Mouse (Mus musculus) testis, adult 2 months (tissue): ENCODE data around the gene Ip6k3. TPM values are rescaled to one million over a fixed set of nuclear protein-coding genes. Genes with fewer than 3 reads are reported as not detected.

ENCODE experiments used
- H3K27ac ChIP-seq: fragments of 200-500 bp; 2 replicates; pipeline ENCODE4 v1.5.1; 2012; ENCODE audit warnings: low read depth, low read length; ENCODE audit not compliant: control insufficient read depth, insufficient read depth
- H3K27me3 ChIP-seq: fragments of 200-500 bp; 2 replicates; pipeline ENCODE4 v1.6.1; 2012; ENCODE audit warnings: mild to moderate bottlenecking, low read length, moderate library complexity; ENCODE audit not compliant: control insufficient read depth, insufficient read depth
- H3K36me3 ChIP-seq: fragments of 200-500 bp; 2 replicates; pipeline ENCODE4 v1.6.1; 2012; ENCODE audit warnings: mild to moderate bottlenecking, low read length; ENCODE audit not compliant: control insufficient read depth, insufficient read depth
- H3K4me1 ChIP-seq: fragments of 200-500 bp; 2 replicates; pipeline ENCODE4 v1.6.1; 2012; ENCODE audit warnings: low read length; ENCODE audit not compliant: control insufficient read depth, insufficient read depth
- H3K4me3 ChIP-seq: fragments of 200-500 bp; 2 replicates; pipeline ENCODE4 v1.5.1; 2012; ENCODE audit warnings: low read depth, mild to moderate bottlenecking, low read length, moderate library complexity, mixed read lengths; ENCODE audit not compliant: control insufficient read depth
- CTCF ChIP-seq: fragments of 200-500 bp; IDR thresholded peaks from 2 replicates; pipeline ENCODE4 v1.5.1; 2012; ENCODE audit warnings: low read depth, mild to moderate bottlenecking, inconsistent platforms, low read length, moderate library complexity; ENCODE audit not compliant: control insufficient read depth, insufficient read depth, insufficient replicate concordance
- POLR2A ChIP-seq: fragments of 200-500 bp; IDR thresholded peaks from 2 replicates; pipeline ENCODE4 v1.6.1; 2012; ENCODE audit warnings: low read depth, mild to moderate bottlenecking, inconsistent platforms, low read length, moderate library complexity; ENCODE audit not compliant: control insufficient read depth
- polyA plus RNA-seq: library from polyadenylated mRNA; depleted of rRNA; stranded (reverse); fragments of >200 nt; gene quantifications from 2 replicates; pipeline ENCODE4 v1.2.3, GENCODE M21; 2012

Ip6k3 gene
- polyA plus RNA-seq, 1 experiment, result 0.05 TPM

DNA sequence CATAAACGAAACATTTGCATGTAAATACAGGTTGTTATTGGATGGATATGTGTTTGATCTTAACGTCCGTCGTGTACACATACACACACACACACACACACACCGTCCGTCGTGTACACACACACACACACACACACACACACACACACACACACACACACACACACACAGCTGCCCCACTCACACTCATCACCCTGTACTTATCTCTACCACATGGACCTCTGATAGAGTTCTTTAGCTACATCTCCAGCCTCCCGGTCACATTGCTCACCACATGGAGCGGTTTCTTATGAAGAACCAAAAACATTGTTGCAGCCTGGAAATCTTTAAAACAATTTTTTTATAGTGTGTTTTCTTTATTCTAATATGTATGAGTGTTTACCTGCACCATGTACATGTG lies 33.4 kb downstream of the Ip6k3 start:
- Histone ChIP-seq H3K4me1 (peaks cover 18% of the 10 kb centered on the region), H3K4me3 (peak overlapping the region; percentile 89), H3K36me3 (no peaks in the 10 kb centered on the region), H3K27me3 (no peaks in the 10 kb centered on the region), H3K27ac (peak overlapping the region; percentile 63)
- no peak for TF ChIP-seq CTCF
- no peak for TF ChIP-seq POLR2A

DNA sequence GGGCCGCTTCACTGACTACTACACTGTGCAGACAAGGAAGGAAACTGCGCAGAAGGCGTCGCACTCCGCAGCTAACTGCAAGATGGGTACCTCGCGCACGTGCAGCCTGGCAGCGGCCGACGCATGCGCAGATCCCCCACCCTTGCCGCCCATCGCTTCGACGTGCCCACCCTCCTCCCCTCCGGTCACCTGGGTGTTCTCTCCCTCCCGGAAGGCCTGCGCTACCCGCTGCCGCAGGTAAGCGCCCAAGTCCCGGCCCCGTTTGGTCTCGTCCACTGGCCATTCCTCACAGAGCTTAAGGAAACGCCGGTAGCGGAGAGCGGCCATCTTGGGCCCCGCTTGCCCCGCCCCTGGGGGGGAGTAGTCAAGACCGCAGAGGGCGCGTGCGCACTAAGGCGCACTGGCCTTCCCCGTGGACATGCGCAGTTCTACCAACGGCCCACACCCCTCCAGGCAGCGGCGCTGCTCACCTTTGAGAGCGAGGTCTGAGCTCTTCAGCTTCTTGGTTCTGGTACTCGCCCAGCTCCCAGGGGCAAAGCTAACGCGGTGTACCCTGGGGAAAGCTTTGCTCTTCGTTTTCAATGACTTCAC lies 33.9 kb downstream of the Ip6k3 start, which contains the start of gene Uqcc2:
Uqcc2 (minus strand) TSS at position 366 of the 591 bp plus-strand sequence.
- Histone ChIP-seq H3K27ac (peak within 1 kb of the TSS; percentile 93), H3K4me1 (peaks cover 18% of the 10 kb centered on the region), H3K36me3 (no peaks in the 10 kb centered on the region), H3K4me3 (peak within 1 kb of the TSS; percentile 89), H3K27me3 (no peaks in the 10 kb centered on the region)
- peak; percentile 66; the same call in 1 of the 2 replicates for TF ChIP-seq CTCF
- TF ChIP-seq POLR2A, result peak; percentile 96

DNA sequence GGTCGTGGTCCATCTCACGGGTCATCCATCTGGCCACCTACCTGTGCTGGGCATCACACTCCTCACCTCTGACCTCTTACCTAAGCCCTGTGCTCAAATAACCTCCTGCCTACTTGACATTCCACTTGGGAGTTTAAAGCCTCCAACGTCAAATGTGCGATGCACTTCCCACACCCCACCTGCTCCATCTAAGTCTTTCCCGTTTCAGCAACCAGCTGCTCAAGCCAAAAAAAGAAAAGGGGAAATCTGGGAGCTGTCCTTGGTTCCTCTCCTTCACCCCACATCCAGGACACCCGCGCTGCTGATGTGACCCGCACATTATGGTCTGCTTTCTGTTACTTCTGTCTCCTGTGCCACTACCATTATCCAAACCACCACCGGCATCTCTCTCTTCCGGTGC lies 35.4 kb downstream of the Ip6k3 start:
- no peak for TF ChIP-seq POLR2A
- TF ChIP-seq CTCF, result no peak
- H3K27me3 ChIP-seq, result no peaks in the 10 kb centered on the region
- H3K27ac ChIP-seq, result no peak overlapping the region
- H3K4me3 ChIP-seq, result no peak overlapping the region; the same call in 1 of the 2 replicates
- H3K4me1 ChIP-seq, result peaks cover 18% of the 10 kb centered on the region
- no peaks in the 10 kb centered on the region for H3K36me3 ChIP-seq

GRCm38 (mm10) chr17:27131240-27131665 lies 36.3 kb downstream of the Ip6k3 start:
- no peaks in the 10 kb centered on the region for H3K36me3 ChIP-seq
- H3K4me1 ChIP-seq, result peaks cover 18% of the 10 kb centered on the region
- H3K4me3 ChIP-seq, result no peak overlapping the region
- TF ChIP-seq POLR2A (no peak), CTCF (no peak)
- no peaks in the 10 kb centered on the region for H3K27me3 ChIP-seq
- H3K27ac ChIP-seq, result no peak overlapping the region

DNA sequence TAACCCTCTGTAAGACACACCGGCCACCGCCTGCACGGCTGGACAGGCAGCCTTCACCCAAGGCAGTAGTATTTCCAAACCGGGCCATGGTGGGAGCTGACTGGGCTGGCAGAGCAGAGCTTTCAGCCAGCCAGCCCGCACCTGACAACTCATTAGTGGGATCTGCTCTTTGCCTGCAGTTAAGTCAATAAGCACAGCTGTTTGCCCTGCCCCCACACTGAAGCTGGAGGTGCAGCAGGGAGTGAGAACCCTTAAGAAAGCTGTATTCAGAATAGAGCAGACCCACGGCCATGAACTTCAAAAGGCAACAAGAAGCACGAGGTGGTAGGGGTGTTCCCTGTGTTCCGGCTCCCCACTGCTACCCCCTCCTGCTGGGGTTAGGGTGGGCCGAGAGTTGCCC lies 37.3 kb downstream of the Ip6k3 start:
- H3K36me3 ChIP-seq, result no peaks in the 10 kb centered on the region
- no peaks in the 10 kb centered on the region for H3K27me3 ChIP-seq
- no peak overlapping the region for H3K27ac ChIP-seq
- no peak overlapping the region for H3K4me3 ChIP-seq
- TF ChIP-seq POLR2A (no peak), CTCF (no peak)
- H3K4me1 ChIP-seq, result peaks cover 18% of the 10 kb centered on the region

DNA sequence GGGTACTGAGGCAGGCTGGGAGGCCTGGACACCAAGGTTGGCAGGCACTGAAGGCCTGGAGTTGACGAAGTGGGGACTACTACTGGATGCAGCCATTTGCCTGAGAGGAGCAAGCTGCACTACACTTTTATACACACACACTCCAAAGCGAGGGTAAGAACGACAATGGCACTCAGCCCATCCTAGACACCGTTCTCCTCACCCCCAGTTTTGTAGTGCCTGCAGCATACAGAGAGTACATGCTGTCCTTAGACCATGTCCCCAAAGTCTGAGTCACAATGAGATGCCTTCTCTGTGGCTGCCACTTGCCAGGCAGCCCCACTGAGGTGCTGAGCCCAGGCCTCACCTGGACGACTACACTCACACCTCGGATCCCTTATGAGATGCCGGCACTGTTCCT lies 37.8 kb downstream of the Ip6k3 start:
- Histone ChIP-seq H3K4me1 (peaks cover 14% of the 10 kb centered on the region), H3K4me3 (no peak overlapping the region), H3K36me3 (no peaks in the 10 kb centered on the region), H3K27me3 (no peaks in the 10 kb centered on the region), H3K27ac (no peak overlapping the region)
- TF ChIP-seq CTCF (no peak), POLR2A (no peak)

DNA sequence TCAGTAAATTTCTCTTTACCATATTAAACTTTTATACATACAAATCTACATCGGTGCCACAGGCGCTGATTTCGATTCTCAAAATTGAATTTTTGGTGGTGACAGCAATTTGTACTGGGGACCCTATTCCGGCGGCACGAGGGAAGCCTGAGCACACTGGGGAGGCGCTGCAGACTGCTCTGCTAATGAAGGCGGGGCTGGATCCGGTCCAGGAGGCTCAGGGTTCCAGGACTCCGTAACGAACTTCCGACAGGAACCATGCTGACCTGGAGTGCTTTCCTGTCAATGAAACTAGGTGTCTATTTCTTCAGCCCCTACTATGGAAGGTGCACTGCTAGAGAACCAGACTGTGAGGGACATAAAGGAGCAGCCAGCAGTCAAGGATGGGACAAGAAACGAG lies 38.3 kb downstream of the Ip6k3 start:
- H3K4me1 ChIP-seq, result peaks cover 12% of the 10 kb centered on the region
- no peaks in the 10 kb centered on the region for H3K27me3 ChIP-seq
- TF ChIP-seq POLR2A, result no peak
- TF ChIP-seq CTCF, result no peak
- H3K27ac ChIP-seq, result no peak overlapping the region
- H3K36me3 ChIP-seq, result no peaks in the 10 kb centered on the region
- no peak overlapping the region for H3K4me3 ChIP-seq
